Mouse (Mus musculus) macrophage (primary cell): ENCODE measurements around the gene Cnbd2. TPM values are rescaled to one million over a fixed set of nuclear protein-coding genes. Genes with fewer than 3 reads are reported as not detected.

Experiments used
- H3K27ac ChIP-seq: fragments of 350-480 bp; formaldehyde crosslinking; 2 replicates; pipeline ENCODE4 v1.9.0; 2021
- H3K36me3 ChIP-seq: fragments of 350-480 bp; formaldehyde crosslinking; 2 replicates; pipeline ENCODE4 v1.9.0; 2021; ENCODE audit errors: inconsistent target
- H3K4me3 ChIP-seq: fragments of 350-480 bp; formaldehyde crosslinking; 2 replicates; pipeline ENCODE4 v1.9.0; 2021; ENCODE audit errors: inconsistent target
- H3K79me2 ChIP-seq: fragments of 350-480 bp; formaldehyde crosslinking; 2 replicates; pipeline ENCODE4 v1.9.0; 2021; ENCODE audit errors: inconsistent target
- whole genome bisulfite sequencing: methylation state at CpG from one replicate; pipeline ENCODE4 v1.1.7; 2026; ENCODE audit warnings: inconsistent platforms; ENCODE audit not compliant: missing documents; 5-methylcytosine and 5-hydroxymethylcytosine counted together
- polyA plus RNA-seq: library from polyadenylated mRNA; stranded (reverse); fragments of 250-400 nt; gene quantifications from 3 replicates; pipeline ENCODE4 v1.2.4, GENCODE M21; 2018; ENCODE audit warnings: inconsistent platforms
- total RNA-seq, 78 experiments: library from RNA; depleted of rRNA; stranded (reverse); fragments of 250-400 nt; gene quantifications; 1 replicate in 9 of 78; 2 replicates in 24 of 78; 3 replicates in 43 of 78; 4 replicates in 2 of 78; pipeline ENCODE4 v1.2.4; 2018; ENCODE audit warnings: inconsistent platforms in 56 of 78

Gene Cnbd2
- total RNA-seq (2018; cell fraction: chromatin; rRNA removed), result 10 to 100 TPM; 11.1 to 60.9 (median 36.5) TPM
- 1 to 10 TPM; 1.3 to 7.9 (median 4.4) TPM for total RNA-seq (2018; cell fraction: cytosol; rRNA removed)
- total RNA-seq (2018; cell fraction: nucleus; rRNA removed), result 10 to 100 TPM; 12.0 to 43.6 (median 28.5) TPM
- 3.1 to 3.9 TPM (median 3.3 TPM) in 3 replicates for polyA plus RNA-seq

DNA sequence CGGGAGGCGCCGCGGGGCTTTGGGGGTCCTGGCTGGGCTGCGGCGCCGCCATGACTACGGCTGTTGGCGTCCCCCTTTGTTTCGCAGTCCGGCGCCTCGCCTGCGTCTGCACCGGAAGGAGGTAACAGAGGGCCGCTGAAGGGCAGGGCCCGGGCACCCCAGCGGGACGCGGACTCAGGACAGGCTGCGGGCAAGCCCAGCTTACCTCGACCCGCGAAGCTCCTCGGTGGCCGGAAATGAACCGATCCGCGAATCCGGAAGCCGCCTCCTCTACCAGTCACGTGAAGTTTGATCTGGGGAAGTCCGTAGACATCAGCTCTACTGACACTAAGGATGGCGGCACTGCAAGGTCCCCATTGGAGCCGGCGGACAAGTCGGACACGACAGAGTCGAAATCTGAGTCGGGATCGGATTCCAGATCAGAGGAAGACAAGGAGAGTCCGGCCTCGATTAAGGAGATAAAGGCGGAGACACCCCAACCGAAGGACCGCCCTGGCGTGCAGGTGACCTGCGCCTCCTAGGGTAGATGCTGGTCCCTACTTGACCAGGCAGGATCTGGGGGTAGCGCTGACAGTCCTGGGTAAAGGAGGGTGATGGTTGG, at the start of gene Cnbd2, which contains the start of gene Scand1:
Gene Cnbd2, plus strand, starts transcription at position 3 of the 601 bp plus-strand sequence.
Gene Scand1, minus strand, starts transcription at position 408 of the 601 bp plus-strand sequence.
- peak within 1 kb of the TSS; percentile 89 for H3K4me3 ChIP-seq
- peaks cover 26% of the 10 kb centered on the region for H3K79me2 ChIP-seq
- peaks cover 11% of the 10 kb centered on the region; the same call in 1 of the 2 replicates for H3K36me3 ChIP-seq
- under 1% methylated on average over 49 of the region's 49 CpGs for WGBS
- H3K27ac ChIP-seq, result peak within 1 kb of the TSS; percentile 79

- Histone ChIP-seq H3K79me2 (peaks cover 30% of the 10 kb centered on the region; the same call in 1 of the 2 replicates), H3K4me3 (no peak overlapping the region), H3K27ac (no peak overlapping the region), H3K36me3 (peaks cover 41% of the 10 kb centered on the region)
- 64% methylated on average over 4 of the region's 4 CpGs for WGBS
Measured at GRCm38 (mm10) chr2:156263204-156263893, 48.8 kb upstream of the Cnbd2 start.

DNA sequence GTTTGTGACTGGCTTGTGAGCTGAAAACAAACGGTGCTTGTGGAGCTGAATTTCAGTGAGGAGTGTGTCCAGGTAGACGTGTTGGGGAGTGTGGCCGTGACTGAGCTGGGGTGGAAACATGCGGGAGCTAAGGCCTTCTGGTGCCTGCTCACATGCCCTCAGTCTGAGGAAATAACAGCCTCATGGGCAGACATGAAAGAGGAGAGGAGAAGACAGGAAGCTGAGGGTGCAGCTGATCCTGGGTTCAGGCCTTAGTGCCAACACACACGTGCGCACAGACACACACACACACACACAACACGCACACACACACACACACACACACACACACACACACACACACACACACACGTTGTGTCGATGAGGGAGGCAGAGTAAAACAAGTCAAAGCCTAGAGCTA, 44.5 kb upstream of the Cnbd2 start:
- 93% methylated on average over 3 of the region's 9 CpGs for WGBS

DNA sequence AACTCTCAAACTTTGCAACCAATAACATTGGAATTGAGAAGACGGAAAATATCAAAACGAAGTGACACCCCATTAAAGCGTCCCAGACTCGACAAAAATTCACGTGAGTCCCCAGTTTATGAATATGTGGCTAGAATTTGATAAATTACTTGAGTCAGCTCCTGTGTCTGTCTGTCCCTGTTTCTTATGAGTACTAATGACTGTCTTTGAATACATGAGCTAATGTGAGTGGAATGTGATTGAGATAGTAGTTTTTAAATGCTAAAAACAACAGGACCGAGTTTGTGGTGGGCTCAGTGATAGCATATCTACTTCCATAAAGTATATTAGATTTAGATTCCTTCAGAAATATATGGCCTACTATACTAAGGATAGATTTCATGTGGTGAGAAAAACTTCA, 39.5 kb upstream of the Cnbd2 start:
- 98% methylated on average over 6 of the region's 6 CpGs for WGBS
- H3K4me3 ChIP-seq, result no peak overlapping the region
- H3K79me2 ChIP-seq, result peaks cover 5% of the 10 kb centered on the region; the same call in 1 of the 2 replicates
- no peak overlapping the region for H3K27ac ChIP-seq
- H3K36me3 ChIP-seq, result peaks cover 46% of the 10 kb centered on the region

More for the DNA sequence above, 44.5 kb upstream of the Cnbd2 start:
- Histone ChIP-seq H3K36me3 (peaks cover 53% of the 10 kb centered on the region), H3K27ac (no peak overlapping the region), H3K79me2 (peaks cover 9% of the 10 kb centered on the region; the same call in 1 of the 2 replicates), H3K4me3 (no peak overlapping the region)

GRCm38 (mm10) chr2:156278226-156279017, 33.7 kb upstream of the Cnbd2 start:
- no peaks in the 10 kb centered on the region; the same call in 1 of the 2 replicates for H3K79me2 ChIP-seq
- 0 out of 2 replicates have a peak overlapping the region, but pooled peaks have one; percentile 13 for H3K27ac ChIP-seq
- 34% methylated on average over 4 of the region's 4 CpGs for WGBS
- H3K36me3 ChIP-seq, result peaks cover 46% of the 10 kb centered on the region
- H3K4me3 ChIP-seq, result no peak overlapping the region

GRCm38 (mm10) chr2:156281227-156281626, 30.9 kb upstream of the Cnbd2 start:
- H3K4me3 ChIP-seq, result no peak overlapping the region
- H3K36me3 ChIP-seq, result peaks cover 50% of the 10 kb centered on the region
- H3K27ac ChIP-seq, result no peak overlapping the region
- 92% methylated on average over 4 of the region's 4 CpGs for WGBS
- no peaks in the 10 kb centered on the region; the same call in 1 of the 2 replicates for H3K79me2 ChIP-seq

DNA sequence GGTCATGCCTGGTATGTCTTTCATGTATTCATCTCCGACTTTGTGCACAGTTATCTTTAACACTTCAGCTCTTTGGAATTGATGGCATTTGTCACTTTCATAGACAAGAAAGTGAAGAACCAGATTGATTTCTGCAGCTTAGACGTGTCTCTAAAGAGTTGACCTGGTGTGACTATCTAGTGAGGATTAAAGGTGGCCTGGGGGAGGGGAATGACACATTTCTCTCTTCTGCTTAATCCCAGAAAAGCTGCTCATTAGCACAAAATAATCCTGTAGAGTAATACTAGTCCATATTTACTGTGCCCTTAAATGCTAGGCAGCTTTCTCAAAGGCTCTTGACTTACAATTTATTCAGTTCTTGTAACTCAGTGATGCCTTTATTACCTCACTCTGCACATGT, 26.9 kb upstream of the Cnbd2 start:
- Histone ChIP-seq H3K79me2 (no peaks in the 10 kb centered on the region), H3K27ac (no peak overlapping the region), H3K36me3 (peaks cover 77% of the 10 kb centered on the region), H3K4me3 (no peak overlapping the region)
- 94% methylated on average over 2 of the region's 2 CpGs for WGBS

DNA sequence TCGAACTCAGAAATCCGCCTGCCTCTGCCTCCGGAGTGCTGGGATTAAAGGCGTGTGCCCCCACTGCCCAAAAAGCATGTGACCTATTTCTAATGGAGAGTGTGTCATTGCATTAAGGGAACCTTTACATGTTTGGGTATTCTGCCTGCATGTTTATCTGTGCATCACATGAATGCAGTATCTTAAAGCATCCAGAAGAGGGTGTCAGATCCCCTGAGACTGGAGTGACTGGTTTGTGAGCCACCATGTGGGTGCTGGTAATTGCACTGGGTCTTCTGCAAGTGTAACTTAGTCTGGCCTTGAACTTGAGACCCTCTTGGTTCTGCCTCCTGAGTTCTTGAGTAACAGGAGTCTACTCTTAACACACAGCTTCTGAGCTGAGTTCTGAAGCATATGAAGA, 25.4 kb upstream of the Cnbd2 start:
- peaks cover 73% of the 10 kb centered on the region for H3K36me3 ChIP-seq
- WGBS, result 97% methylated on average over 4 of the region's 4 CpGs
- H3K4me3 ChIP-seq, result no peak overlapping the region
- H3K79me2 ChIP-seq, result no peaks in the 10 kb centered on the region
- no peak overlapping the region for H3K27ac ChIP-seq

- peaks cover 71% of the 10 kb centered on the region for H3K36me3 ChIP-seq
- no peak overlapping the region for H3K27ac ChIP-seq
- H3K79me2 ChIP-seq, result no peaks in the 10 kb centered on the region; the same call in 1 of the 2 replicates
- 88% methylated on average over 2 of the region's 2 CpGs for WGBS
- H3K4me3 ChIP-seq, result no peak overlapping the region
Measured at GRCm38 (mm10) chr2:156288222-156288621, 23.9 kb upstream of the Cnbd2 start.

GRCm38 (mm10) chr2:156289552-156290160, 22.4 kb upstream of the Cnbd2 start:
- Histone ChIP-seq H3K79me2 (no peaks in the 10 kb centered on the region; the same call in 1 of the 2 replicates), H3K4me3 (no peak overlapping the region), H3K36me3 (peaks cover 74% of the 10 kb centered on the region), H3K27ac (no peak overlapping the region)
- WGBS, result 89% methylated on average over 2 of the region's 2 CpGs

- peaks cover 62% of the 10 kb centered on the region for H3K36me3 ChIP-seq
- H3K4me3 ChIP-seq, result no peak overlapping the region
- 87% methylated on average over 1 of the region's 1 CpGs for WGBS
- H3K27ac ChIP-seq, result no peak overlapping the region
- H3K79me2 ChIP-seq, result no peaks in the 10 kb centered on the region; the same call in 1 of the 2 replicates
Measured at GRCm38 (mm10) chr2:156291998-156292397, 20.1 kb upstream of the Cnbd2 start.

GRCm38 (mm10) chr2:156295601-156296063, 16.5 kb upstream of the Cnbd2 start:
- WGBS, result 0% methylated on average over 2 of the region's 2 CpGs
- Histone ChIP-seq H3K36me3 (peaks cover 49% of the 10 kb centered on the region), H3K27ac (peak overlapping the region; percentile 78), H3K4me3 (no peak overlapping the region), H3K79me2 (no peaks in the 10 kb centered on the region; the same call in 1 of the 2 replicates)

DNA sequence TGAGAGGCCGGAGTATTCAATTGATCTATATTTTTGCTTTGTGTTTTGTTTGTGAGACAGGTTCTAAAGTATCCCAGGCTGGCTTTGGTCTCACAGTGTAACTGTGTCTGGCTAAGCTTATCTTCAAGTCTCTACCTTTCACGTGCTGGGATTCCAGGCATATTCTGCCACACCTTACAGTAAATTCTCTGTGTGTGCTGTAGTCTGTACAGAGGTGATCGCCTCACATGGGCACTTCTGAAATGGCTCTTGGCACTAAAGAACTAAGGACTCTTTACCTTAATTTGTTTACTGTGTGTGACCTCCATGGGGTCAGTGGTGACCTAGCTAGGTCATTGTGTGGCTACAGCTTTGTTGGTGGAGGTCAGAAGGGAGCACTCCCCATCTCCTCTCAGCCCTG, 15.9 kb upstream of the Cnbd2 start:
- Histone ChIP-seq H3K79me2 (no peaks in the 10 kb centered on the region; the same call in 1 of the 2 replicates), H3K36me3 (peaks cover 49% of the 10 kb centered on the region), H3K4me3 (no peak overlapping the region), H3K27ac (peak overlapping the region; percentile 78)
- 78% methylated on average over 3 of the region's 3 CpGs for WGBS

GRCm38 (mm10) chr2:156297653-156298052, 14.4 kb upstream of the Cnbd2 start:
- Histone ChIP-seq H3K27ac (no peak overlapping the region), H3K36me3 (peaks cover 52% of the 10 kb centered on the region), H3K4me3 (no peak overlapping the region), H3K79me2 (no peaks in the 10 kb centered on the region; the same call in 1 of the 2 replicates)
- WGBS, result 57% methylated on average over 3 of the region's 3 CpGs
